Mouse (Mus musculus) limb, embryonic 14.5 days (tissue): ENCODE data around the gene 2210407C18Rik. TPM values are rescaled to one million over a fixed set of nuclear protein-coding genes. Genes with fewer than 3 reads are reported as not detected.

ENCODE experiments used
- ATAC-seq: fragments of 200-750 bp; cut with Nextera tagmentation; 2 replicates; pipeline ENCODE4 v1.8.0; 2017; ENCODE audit warnings: low read depth, moderate number of reproducible peaks, moderate TSS enrichment; ENCODE audit not compliant: low FRiP score
- DNase-seq: peaks from one replicate; pipeline ENCODE4 v3.0.0-alpha.2; 2015; ENCODE audit warnings: low spot score
- H3K27ac ChIP-seq: fragments of 300-500 bp; sonication (generic); replicated peaks from 2 replicates; pipeline ENCODE4 v1.5.1; 2014; ENCODE audit warnings: low read depth, mild to moderate bottlenecking, low read length, moderate library complexity, mixed read lengths
- H3K27me3 ChIP-seq: fragments of 300-500 bp; sonication (generic); 2 replicates; pipeline ENCODE4 v1.6.1; 2014; ENCODE audit warnings: low read length, mixed read lengths; ENCODE audit not compliant: control insufficient read depth, insufficient read depth
- H3K36me3 ChIP-seq: fragments of 300-500 bp; sonication (generic); 2 replicates; pipeline ENCODE4 v1.6.1; 2014; ENCODE audit warnings: mild to moderate bottlenecking, low read length, moderate library complexity, mixed read lengths; ENCODE audit not compliant: control insufficient read depth, insufficient read depth
- H3K4me1 ChIP-seq: fragments of 300-500 bp; sonication (generic); 2 replicates; pipeline ENCODE4 v1.6.1; 2014; ENCODE audit warnings: antibody characterized with exemption, low read length, mixed read lengths; ENCODE audit not compliant: control insufficient read depth, insufficient read depth
- H3K4me2 ChIP-seq: fragments of 300-500 bp; sonication (generic); replicated peaks from 2 replicates; pipeline ENCODE4 v1.6.1; 2014; ENCODE audit warnings: low read depth, mild to moderate bottlenecking, low read length, moderate library complexity; ENCODE audit not compliant: severe bottlenecking
- H3K4me3 ChIP-seq: fragments of 300-500 bp; sonication (generic); replicated peaks from 2 replicates; pipeline ENCODE4 v1.5.1; 2014; ENCODE audit warnings: low read length
- H3K9ac ChIP-seq: fragments of 300-500 bp; sonication (generic); 2 replicates; pipeline ENCODE4 v1.6.1; 2014; ENCODE audit warnings: mild to moderate bottlenecking, low read depth, low read length, moderate library complexity; ENCODE audit not compliant: severe bottlenecking
- H3K9me3 ChIP-seq: fragments of 300-500 bp; sonication (generic); 2 replicates; pipeline ENCODE4 v1.6.1; 2016; ENCODE audit warnings: low read length; ENCODE audit not compliant: control insufficient read depth
- POLR2A ChIP-seq: fragments of 200-500 bp; IDR thresholded peaks from 2 replicates; pipeline ENCODE4 v1.8.0; 2012; ENCODE audit warnings: inconsistent platforms, mild to moderate bottlenecking, moderate library complexity, borderline replicate concordance; ENCODE audit not compliant: insufficient read depth, insufficient read length; ENCODE audit errors: extremely low read depth
- WGBS: fragments of 180-500 bp; shearing (Covaris S2); extraction: QIAGEN DNeasy Blood & Tissue Kit; methylation state at CpG from one replicate; pipeline ENCODE4 v1.1.7; 2014; 5-methylcytosine and 5-hydroxymethylcytosine counted together
- polyA plus RNA-seq, 2 experiments: library from polyadenylated mRNA; depleted of rRNA in 1 of 2; stranded (reverse) in 1 of 2; unstranded in 1 of 2; fragments of >200 nt; fragmentation: Nextera tagmentation in 1 of 2; extraction: Ambion mirVana in 1 of 2; gene quantifications; 2 replicates each; pipeline versions ENCODE4 v1.2.1 to v1.2.3; 2012 to 2014

2210407C18Rik gene
- polyA plus RNA-seq (2012; rRNA removed) (not detected in 2 replicates), polyA plus RNA-seq (2014; fragmentation: Nextera tagmentation; extraction: Ambion mirVana) (not detected in 2 replicates)

GRCm38 (mm10) chr11:58615975-58616374, at the start of gene 2210407C18Rik:
Gene 2210407C18Rik (minus strand): TSS chr11:58616075.
- Histone ChIP-seq H3K9ac (no peak within 1 kb of the TSS), H3K4me3 (no peak within 1 kb of the TSS), H3K36me3 (no peaks in the 10 kb centered on the region), H3K27ac (no peak within 1 kb of the TSS), H3K4me1 (no peaks in the 10 kb centered on the region), H3K4me2 (no peak within 1 kb of the TSS), H3K9me3 (no peaks in the 10 kb centered on the region), H3K27me3 (no peaks in the 10 kb centered on the region; the same call in 1 of the 2 replicates)
- TF ChIP-seq POLR2A: no peak
- ATAC-seq (no peak), DNase-seq (no peak)
- 91% methylated on average over 4 of the region's 4 CpGs for WGBS

GRCm38 (mm10) chr11:58658596-58658995, 42.7 kb upstream of the 2210407C18Rik start, which contains the start of gene Olfr322:
Gene Olfr322 (plus strand): TSS chr11:58658782.
- Histone ChIP-seq H3K4me1 (no peaks in the 10 kb centered on the region), H3K4me3 (no peak within 1 kb of the TSS), H3K4me2 (no peak within 1 kb of the TSS), H3K9me3 (no peaks in the 10 kb centered on the region), H3K27ac (no peak within 1 kb of the TSS), H3K27me3 (no peaks in the 10 kb centered on the region), H3K36me3 (no peaks in the 10 kb centered on the region), H3K9ac (no peak within 1 kb of the TSS)
- ATAC-seq (no peak), DNase-seq (no peak)
- TF ChIP-seq POLR2A: no peak
- WGBS: 86% methylated on average over 4 of the region's 4 CpGs

DNA sequence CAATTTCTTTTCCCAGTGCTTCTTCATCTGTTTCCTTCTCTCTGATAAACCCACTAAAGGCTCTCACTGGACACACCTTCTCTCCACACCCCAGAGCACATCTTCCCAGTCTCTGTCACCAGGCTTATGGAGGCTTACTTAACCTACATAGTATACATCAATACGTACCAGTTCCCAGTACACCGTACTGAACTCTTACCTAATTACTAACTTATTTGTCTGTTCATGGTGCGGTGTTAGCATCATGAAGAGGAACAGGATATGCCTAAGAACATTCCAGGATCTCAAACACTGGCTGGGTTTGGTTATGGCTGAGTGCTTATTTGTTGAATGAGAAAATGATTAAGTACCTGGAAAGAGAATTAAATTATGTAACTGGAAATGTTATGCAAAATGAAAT, 39.3 kb upstream of the 2210407C18Rik start:
- no peak overlapping the region for H3K27ac ChIP-seq
- no peaks in the 10 kb centered on the region for H3K27me3 ChIP-seq
- no peak for TF ChIP-seq POLR2A
- no peak overlapping the region for H3K4me2 ChIP-seq
- DNase-seq (no peak), ATAC-seq (no peak)
- H3K4me3 ChIP-seq: no peak overlapping the region
- H3K9me3 ChIP-seq: no peaks in the 10 kb centered on the region
- H3K9ac ChIP-seq: no peak overlapping the region
- no peaks in the 10 kb centered on the region for H3K4me1 ChIP-seq
- no peaks in the 10 kb centered on the region for H3K36me3 ChIP-seq
- WGBS: 91% methylated on average over 3 of the region's 3 CpGs

DNA sequence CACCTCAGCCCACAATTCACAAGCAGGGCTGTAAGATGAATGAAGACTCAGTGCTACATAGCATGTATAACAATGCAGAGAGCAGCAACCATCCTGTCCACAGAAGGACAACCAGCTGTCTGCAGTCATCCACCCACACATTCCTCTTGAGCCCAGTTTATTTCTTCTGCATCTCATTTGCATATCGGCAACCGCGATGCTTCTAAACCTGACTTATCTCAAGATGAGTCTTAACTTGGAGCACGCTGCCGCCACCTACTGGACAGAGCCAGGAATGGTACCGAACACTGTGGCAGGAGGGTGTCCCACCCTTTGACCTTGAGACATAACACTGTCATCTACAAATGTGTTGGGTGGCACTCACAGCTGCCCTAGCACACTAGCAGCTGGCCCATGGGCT, 27.5 kb upstream of the 2210407C18Rik start:
- 34% methylated on average over 6 of the region's 6 CpGs for WGBS
- Histone ChIP-seq H3K4me1 (peaks cover 8% of the 10 kb centered on the region), H3K4me2 (no peak overlapping the region), H3K27me3 (peaks cover 10% of the 10 kb centered on the region; the same call in 1 of the 2 replicates), H3K4me3 (no peak overlapping the region), H3K9me3 (no peaks in the 10 kb centered on the region), H3K9ac (no peak overlapping the region), H3K27ac (no peak overlapping the region), H3K36me3 (no peaks in the 10 kb centered on the region)
- no peak for TF ChIP-seq POLR2A
- no peak for DNase-seq
- ATAC-seq: no peak

DNA sequence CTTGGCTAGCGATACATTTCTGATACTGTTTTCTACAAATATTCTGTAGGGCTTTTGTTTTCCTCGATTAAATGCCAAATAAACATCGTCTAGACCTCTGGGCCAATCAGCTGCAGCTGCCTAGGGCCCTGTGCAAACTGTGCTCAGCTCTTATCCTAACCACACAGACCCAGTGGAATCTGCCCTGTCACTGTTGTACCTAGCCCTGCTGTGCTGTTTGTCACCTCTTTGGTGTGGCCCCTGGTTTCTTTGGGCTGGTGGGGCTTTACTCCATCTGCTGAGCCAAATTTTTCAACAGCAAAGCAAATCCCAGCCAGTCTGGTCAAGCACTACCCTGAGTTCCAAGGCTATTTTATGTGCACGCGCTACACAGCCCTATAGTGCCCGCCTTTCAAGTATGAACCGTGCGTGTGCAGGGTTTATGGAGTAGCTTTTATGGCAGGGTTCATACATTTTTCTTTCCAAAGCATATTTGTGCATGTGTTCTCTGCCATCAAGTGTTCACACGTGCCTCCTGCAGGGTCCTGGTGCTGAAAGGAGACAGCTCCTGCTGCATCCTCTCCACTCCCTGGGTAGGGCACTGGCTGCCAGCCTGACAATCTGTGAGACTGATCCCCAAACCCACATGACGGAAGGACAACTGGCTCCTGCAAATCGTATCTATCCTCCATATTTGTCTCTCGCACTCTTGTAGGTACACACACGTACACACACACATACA, 25.9 kb upstream of the 2210407C18Rik start:
- no peaks in the 10 kb centered on the region for H3K36me3 ChIP-seq
- no peak overlapping the region for H3K4me2 ChIP-seq
- no peak overlapping the region for H3K4me3 ChIP-seq
- H3K9me3 ChIP-seq: no peaks in the 10 kb centered on the region
- H3K4me1 ChIP-seq: peaks cover 8% of the 10 kb centered on the region
- no peak for ATAC-seq
- WGBS: 77% methylated on average over 13 of the region's 13 CpGs
- peaks cover 10% of the 10 kb centered on the region; the same call in 1 of the 2 replicates for H3K27me3 ChIP-seq
- no peak overlapping the region for H3K9ac ChIP-seq
- no peak for DNase-seq
- no peak overlapping the region for H3K27ac ChIP-seq
- no peak for TF ChIP-seq POLR2A
